Mouse (Mus musculus): ENCODE data around the gene Otud1.

DNA sequence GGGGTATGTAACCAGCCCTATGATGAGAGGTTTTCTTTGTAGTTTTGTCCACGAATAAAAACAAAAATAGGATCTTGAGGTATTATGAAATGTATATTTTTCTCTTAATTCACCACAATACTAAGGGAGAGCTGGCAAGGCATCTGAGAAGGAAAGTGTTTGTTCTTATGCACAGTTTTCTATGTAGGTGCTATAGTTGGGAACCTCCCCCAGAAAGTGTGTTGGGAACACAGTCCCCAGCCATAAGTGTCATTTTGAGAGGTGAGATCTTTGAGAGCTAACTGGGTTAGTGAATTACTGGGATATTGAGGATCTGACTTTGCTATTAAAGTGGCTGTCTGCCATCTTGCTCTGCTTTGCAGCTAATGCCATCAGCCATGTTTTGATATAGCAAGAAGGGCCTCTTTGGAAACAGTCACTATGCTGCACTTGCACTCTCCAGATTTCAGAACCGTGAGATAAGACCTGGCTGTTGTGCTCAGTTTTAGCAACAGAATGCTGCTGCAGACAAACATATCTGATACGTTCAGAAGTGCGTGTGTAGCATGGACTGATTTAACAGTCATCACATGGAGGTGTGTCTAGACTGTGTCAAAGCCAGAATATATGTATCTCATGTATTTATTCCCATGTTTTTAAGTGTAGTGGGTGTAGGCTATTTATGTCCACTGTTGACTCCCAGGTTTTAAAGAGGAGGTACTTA, 5.7 kb downstream of the Otud1 start:
- no peak for TF ChIP-seq CTCF (IDR thresholded peaks at IDR 0.05; ENCODE audit: control insufficient read depth, insufficient read depth, low read length)
- TF ChIP-seq POLR2A (IDR thresholded peaks at IDR 0.05; ENCODE audit: borderline replicate concordance, control insufficient read depth, low read depth, low read length), result no peak

Measured in bone marrow, adult 2 months (tissue).